ENCODE assay signal across 10 mouse cellular contexts in genomic region chr14:14294426-14294825, GRCm38 (mm10). TPM values are rescaled to one million over a fixed set of nuclear protein-coding genes. Genes with fewer than 3 reads are reported as not detected.
DNase-seq lines count a peak whose midpoint lies in the region; ATAC-seq and TF ChIP-seq lines count a peak whose summit lies in the region.
"Had no signal": no experiment of that assay in that cellular context is flagged by ENCODE, and none has a peak within 500 bp of the region (broad histone marks: within the 10 kb centered on the region; RNA-seq: fewer than 3 reads in every experiment).

No protein-coding gene starts in this region.

- no peaks in the 10 kb centered on the region for H3K36me3 ChIP-seq in kidney, adult 2 months (ENCODE audit: control insufficient read depth, insufficient read depth, low read length)
- H3K36me3 ChIP-seq in kidney, embryonic 16.5 days (ENCODE audit: insufficient read depth, low read length) = no peaks in the 10 kb centered on the region
- H3K36me3 ChIP-seq in forebrain, embryonic 16.5 days (ENCODE audit: control insufficient read depth, insufficient read depth) = no peaks in the 10 kb centered on the region
- H3K36me3 ChIP-seq: liver, embryonic 13.5 days had no signal

- no peak overlapping the region for H3K9ac ChIP-seq in kidney, embryonic 16.5 days (replicated peaks; ENCODE audit: low read length)
- H3K9ac ChIP-seq in forebrain, embryonic 16.5 days (replicated peaks; ENCODE audit: low read depth, low read length) = no peak overlapping the region
- H3K9ac ChIP-seq: liver, embryonic 13.5 days had no signal

- no peak overlapping the region for H3K4me2 ChIP-seq in kidney, embryonic 16.5 days (replicated peaks; ENCODE audit: low read depth, low read length)
- no peak overlapping the region for H3K4me2 ChIP-seq in forebrain, embryonic 16.5 days (ENCODE audit: low read length)
- H3K4me2 ChIP-seq: liver, embryonic 13.5 days had no signal

- peak; percentile 99 for ATAC-seq in activated CD4-positive, CD25-positive, alpha-beta regulatory T cell, adult 4 months
- peak; percentile 75 for ATAC-seq in kidney, embryonic 16.5 days (ENCODE audit: low FRiP score, low TSS enrichment)
- ATAC-seq in megakaryocyte, adult 5-6 weeks (ENCODE audit: poor library complexity, severe bottlenecking) = peak; percentile 99
- no peak for ATAC-seq in forebrain, embryonic 16.5 days

- peak overlapping the region; percentile 6 for H3K4me3 ChIP-seq in kidney, adult 2 months (ENCODE audit: insufficient read depth, low read depth, low read length)
- peak overlapping the region; percentile 35 for H3K4me3 ChIP-seq in cortical plate, adult 2 months (ENCODE audit: insufficient read depth, low read length)
- H3K4me3 ChIP-seq in kidney, embryonic 16.5 days (ENCODE audit: low read length) = no peak overlapping the region
- no peak overlapping the region for H3K4me3 ChIP-seq in forebrain, embryonic 16.5 days (replicated peaks; ENCODE audit: low read length)
- H3K4me3 ChIP-seq: liver, embryonic 13.5 days had no signal

- DNase-seq in kidney, adult 2 months = peak; percentile 12
- DNase-seq in kidney, adult 18-20 months = no peak
- DNase-seq in right cerebral cortex, postnatal 25 days = no peak
- DNase-seq: liver, embryonic 13.5 days had no signal

- H3K27me3 ChIP-seq in kidney, adult 2 months (replicated peaks; ENCODE audit: control insufficient read depth, insufficient read depth, low read length) = no peaks in the 10 kb centered on the region
- H3K27me3 ChIP-seq in kidney, embryonic 16.5 days (ENCODE audit: insufficient read depth, low read length) = no peaks in the 10 kb centered on the region
- H3K27me3 ChIP-seq in forebrain, embryonic 16.5 days (replicated peaks; ENCODE audit: control insufficient read depth, insufficient read depth, low read length) = no peaks in the 10 kb centered on the region
- H3K27me3 ChIP-seq: liver, embryonic 13.5 days had no signal

- 49% methylated on average over 7 of the region's 7 CpGs for WGBS in kidney, adult 2 months
- WGBS in kidney, embryonic 16.5 days = 60% methylated on average over 7 of the region's 7 CpGs
- WGBS in forebrain, embryonic 16.5 days = 80% methylated on average over 7 of the region's 7 CpGs

- TF ChIP-seq POLR2A in kidney, adult 2 months (IDR thresholded peaks at IDR 0.05; ENCODE audit: low read depth, low read length) = no peak
- no peak for TF ChIP-seq POLR2A in cortical plate, adult 2 months (IDR thresholded peaks at IDR 0.05; ENCODE audit: extremely low read depth, insufficient read depth, low read length)

- H3K27ac ChIP-seq in kidney, adult 2 months (ENCODE audit: insufficient read depth, low read depth, low read length) = no peak overlapping the region
- no peak overlapping the region for H3K27ac ChIP-seq in cortical plate, adult 2 months (ENCODE audit: insufficient read depth, low read length)
- H3K27ac ChIP-seq in kidney, embryonic 16.5 days (ENCODE audit: low read length) = no peak overlapping the region
- no peak overlapping the region for H3K27ac ChIP-seq in forebrain, embryonic 16.5 days (ENCODE audit: low read length)
- H3K27ac ChIP-seq: liver, embryonic 13.5 days had no signal

- no peaks in the 10 kb centered on the region for H3K4me1 ChIP-seq in kidney, adult 2 months (ENCODE audit: control insufficient read depth, insufficient read depth, low read length)
- H3K4me1 ChIP-seq in cortical plate, adult 2 months (ENCODE audit: control insufficient read depth, insufficient read depth, low read length) = no peaks in the 10 kb centered on the region
- no peaks in the 10 kb centered on the region for H3K4me1 ChIP-seq in kidney, embryonic 16.5 days (ENCODE audit: insufficient read depth, low read length)
- no peaks in the 10 kb centered on the region for H3K4me1 ChIP-seq in forebrain, embryonic 16.5 days (replicated peaks; ENCODE audit: control insufficient read depth, insufficient read depth, low read length)
- H3K4me1 ChIP-seq: liver, embryonic 13.5 days had no signal

- peak; percentile 32; the same call in 1 of the 2 replicates for TF ChIP-seq CTCF in kidney, adult 2 months (conservative IDR thresholded peaks at IDR 0.05; ENCODE audit: insufficient read depth, insufficient read length, low read depth, low read length)
- TF ChIP-seq CTCF in cortical plate, adult 2 months (IDR thresholded peaks at IDR 0.05; ENCODE audit: extremely low read depth, insufficient read depth, low read length) = no peak

- H3K9me3 ChIP-seq in kidney, embryonic 16.5 days (ENCODE audit: low read length) = 0 out of 2 replicates have a peak, but pooled peaks cover 3% of the 10 kb centered on the region
- no peaks in the 10 kb centered on the region for H3K9me3 ChIP-seq in forebrain, embryonic 16.5 days (ENCODE audit: control insufficient read depth, low read length)
- H3K9me3 ChIP-seq: liver, embryonic 13.5 days had no signal

RNA-seq across cellular contexts. Expression of gene Olfr31, which starts 28.2 kb away (rescaled TPM):
- not detected in 2 replicates for polyA plus RNA-seq in kidney, adult 2 months (2012; rRNA removed)
- polyA plus RNA-seq in activated CD4-positive, CD25-positive, alpha-beta regulatory T cell, adult 4 months (2017; shearing (Covaris generic)) = not detected
- polyA plus RNA-seq in cortical plate, adult 2 months (2012; rRNA removed) = not detected in 2 replicates
- not detected in 2 replicates for polyA plus RNA-seq in kidney, embryonic 16.5 days (2015; fragmentation: Nextera tagmentation; extraction: Ambion mirVana)
- not detected in 2 replicates for total RNA-seq in megakaryocyte, adult 5-6 weeks (2015)
- not detected in 2 replicates for total RNA-seq in megakaryocyte, adult 5-6 weeks (2017)
- not detected in 2 replicates for polyA plus RNA-seq in forebrain, embryonic 16.5 days (2015; fragmentation: Nextera tagmentation; extraction: Ambion mirVana)
- total RNA-seq: adrenal gland, postnatal 4 days had no signal
- polyA plus RNA-seq: liver, embryonic 13.5 days had no signal

RNA-seq across cellular contexts. Expression of gene Il3ra, which starts 51.6 kb away (rescaled TPM):
- 10.9 and 12.0 TPM in 2 replicates for polyA plus RNA-seq in kidney, adult 2 months (2012; rRNA removed)
- polyA plus RNA-seq in activated CD4-positive, CD25-positive, alpha-beta regulatory T cell, adult 4 months (2017; shearing (Covaris generic)) = 1 to 10 TPM; 8.2 to 8.5 TPM
- 7.2 and 8.0 TPM in 2 replicates for polyA plus RNA-seq in cortical plate, adult 2 months (2012; rRNA removed)
- 6.9 and 7.0 TPM in 2 replicates for polyA plus RNA-seq in kidney, embryonic 16.5 days (2015; fragmentation: Nextera tagmentation; extraction: Ambion mirVana)
- total RNA-seq in megakaryocyte, adult 5-6 weeks (2015) = 17.5 and 18.3 TPM in 2 replicates
- total RNA-seq in megakaryocyte, adult 5-6 weeks (2017) = 70.9 and 82.3 TPM in 2 replicates
- polyA plus RNA-seq in forebrain, embryonic 16.5 days (2015; fragmentation: Nextera tagmentation; extraction: Ambion mirVana) = 0.93 and 1.4 TPM in 2 replicates

Comparison
In these comparisons a context has a peak if more than half of its experiments do, and no peak if none do; other contexts are left out.
1. H3K4me3 ChIP-seq: peak in kidney, adult 2 months (single experiment) and cortical plate, adult 2 months (single experiment); none in kidney, embryonic 16.5 days (single experiment) and forebrain, embryonic 16.5 days (single experiment).